Mouse (Mus musculus): ENCODE measurements around the gene Gm8947.
"Not testable (repeated sequence)": the region's sequence is repeated elsewhere in the genome, so short reads cannot be mapped to it uniquely, and the experiment has no call there.

The Gm8947 gene

GRCm38 (mm10) chr1:151192075-151192474, at the start of gene Gm8947:
TSS of gene Gm8947 (plus strand) at chr1:151192376.
- DNase-seq (ENCODE audit: low spot score) = not testable (repeated sequence)

GRCm38 (mm10) chr1:151144471-151145146, 47.6 kb upstream of the Gm8947 start:
- DNase-seq (ENCODE audit: low spot score) = no peak

- no peak for DNase-seq (ENCODE audit: low spot score)
These were observed 44.4 kb upstream of the Gm8947 start for GRCm38 (mm10) chr1:151147801-151148200.

- DNase-seq (ENCODE audit: low spot score) = no peak
These were observed 42.0 kb upstream of the Gm8947 start for GRCm38 (mm10) chr1:151150211-151150610.

- DNase-seq (ENCODE audit: low spot score) = no peak
These were observed 41.1 kb upstream of the Gm8947 start for GRCm38 (mm10) chr1:151151089-151151488.

- DNase-seq (ENCODE audit: low spot score) = no peak
These were observed 39.0 kb upstream of the Gm8947 start for GRCm38 (mm10) chr1:151153056-151153652.

GRCm38 (mm10) chr1:151154131-151154530, 38.0 kb upstream of the Gm8947 start:
- not testable (repeated sequence) for DNase-seq (ENCODE audit: low spot score)

- DNase-seq (ENCODE audit: low spot score) = no peak
These were observed 36.0 kb upstream of the Gm8947 start for GRCm38 (mm10) chr1:151156129-151156528.

GRCm38 (mm10) chr1:151156777-151157632, 35.2 kb upstream of the Gm8947 start:
- no peak for DNase-seq (ENCODE audit: low spot score)

- no peak for DNase-seq (ENCODE audit: low spot score)
These were observed 34.0 kb upstream of the Gm8947 start for GRCm38 (mm10) chr1:151157963-151158856.

GRCm38 (mm10) chr1:151158857-151159510, 33.2 kb upstream of the Gm8947 start:
- no peak for DNase-seq (ENCODE audit: low spot score)

- DNase-seq (ENCODE audit: low spot score) = no peak
These were observed 26.1 kb upstream of the Gm8947 start for GRCm38 (mm10) chr1:151166031-151166430.

- DNase-seq (ENCODE audit: low spot score) = no peak
These were observed 24.7 kb upstream of the Gm8947 start for GRCm38 (mm10) chr1:151167297-151168047.

- no peak for DNase-seq (ENCODE audit: low spot score)
These were observed 23.5 kb upstream of the Gm8947 start for GRCm38 (mm10) chr1:151168637-151169036.

- no peak for DNase-seq (ENCODE audit: low spot score)
These were observed 20.4 kb upstream of the Gm8947 start for GRCm38 (mm10) chr1:151171572-151172461.

- DNase-seq (ENCODE audit: low spot score) = no peak
These were observed 14.9 kb upstream of the Gm8947 start for GRCm38 (mm10) chr1:151177030-151177936.

GRCm38 (mm10) chr1:151177937-151178271, 14.3 kb upstream of the Gm8947 start:
- DNase-seq (ENCODE audit: low spot score) = no peak

- DNase-seq (ENCODE audit: low spot score) = no peak
These were observed 13.6 kb upstream of the Gm8947 start for GRCm38 (mm10) chr1:151178505-151179083.
